Mouse (Mus musculus) liver, embryonic 16.5 days (tissue): Measurements from ENCODE around the gene Macrod2. TPM values are rescaled to one million over a fixed set of nuclear protein-coding genes. Genes with fewer than 3 reads are reported as not detected.

ENCODE experiments used
- ATAC-seq: fragments of 200-750 bp; cut with Nextera tagmentation; 2 replicates; pipeline ENCODE4 v1.8.0; 2017; ENCODE audit warnings: low read depth, mild to moderate bottlenecking, moderate number of reproducible peaks, moderate library complexity
- H3K27ac ChIP-seq: fragments of 300-500 bp; sonication (generic); 2 replicates; pipeline ENCODE4 v1.5.1; 2014; ENCODE audit warnings: mild to moderate bottlenecking, low read length
- H3K27me3 ChIP-seq: fragments of 300-500 bp; sonication (generic); 2 replicates; pipeline ENCODE4 v1.6.1; 2014; ENCODE audit warnings: low read depth, low read length, mixed read lengths; ENCODE audit not compliant: control insufficient read depth, insufficient read depth
- H3K36me3 ChIP-seq: fragments of 300-500 bp; sonication (generic); 2 replicates; pipeline ENCODE4 v1.6.1; 2014; ENCODE audit warnings: mild to moderate bottlenecking; ENCODE audit not compliant: control insufficient read depth, insufficient read depth
- H3K4me1 ChIP-seq: fragments of 300-500 bp; sonication (generic); 2 replicates; pipeline ENCODE4 v1.6.1; 2014; ENCODE audit warnings: low read depth, low read length, mixed read lengths; ENCODE audit not compliant: control insufficient read depth
- H3K4me2 ChIP-seq: fragments of 300-500 bp; sonication (generic); 2 replicates; pipeline ENCODE4 v1.6.1; 2014; ENCODE audit warnings: low read depth, low read length, mixed read lengths
- H3K4me3 ChIP-seq: fragments of 300-500 bp; sonication (generic); 2 replicates; pipeline ENCODE4 v1.5.1; 2014; ENCODE audit warnings: low read depth, mild to moderate bottlenecking, low read length
- H3K9ac ChIP-seq: fragments of 300-500 bp; sonication (generic); 2 replicates; pipeline ENCODE4 v1.6.1; 2014; ENCODE audit warnings: low read depth, low read length
- H3K9me3 ChIP-seq: fragments of 300-500 bp; sonication (generic); replicated peaks from 2 replicates; pipeline ENCODE4 v1.6.1; 2016; ENCODE audit warnings: low read length; ENCODE audit not compliant: control insufficient read depth
- WGBS: fragments of 180-500 bp; shearing (Covaris S2); extraction: QIAGEN DNeasy Blood & Tissue Kit; methylation state at CpG from one replicate; pipeline ENCODE4 v1.1.7; 2014; ENCODE audit not compliant: insufficient replicate concordance; 5-methylcytosine and 5-hydroxymethylcytosine counted together
- polyA plus RNA-seq: library from polyadenylated mRNA; unstranded; fragments of >200 nt; fragmentation: Nextera tagmentation; extraction: Ambion mirVana; gene quantifications from 2 replicates; pipeline ENCODE4 v1.2.1, GENCODE M21; 2015

The Macrod2 gene
- polyA plus RNA-seq, 1 experiment from 2014 or later, result 5.5 TPM

DNA sequence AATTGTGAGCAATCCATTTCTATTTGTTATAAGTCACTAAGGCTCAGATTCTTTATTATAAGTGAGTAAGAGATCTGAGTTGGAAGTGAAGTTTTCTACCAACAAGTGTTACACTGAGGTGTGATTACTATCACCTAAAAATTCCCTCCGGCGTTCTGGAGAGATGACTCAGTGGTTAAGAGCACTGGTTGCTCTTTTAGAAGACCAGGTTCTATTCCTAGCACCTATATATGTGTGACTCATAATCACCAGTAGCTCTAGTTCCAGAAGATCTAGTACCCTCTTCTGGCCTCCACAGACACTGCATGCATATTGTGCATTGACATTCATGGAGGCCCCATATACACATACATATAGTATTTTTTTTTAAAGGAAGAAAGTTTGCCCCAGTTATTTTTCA, 80.7 kb downstream of the Macrod2 start:
- H3K4me2 ChIP-seq, result no peak overlapping the region
- no peak for ATAC-seq
- H3K9me3 ChIP-seq, result no peaks in the 10 kb centered on the region
- H3K27ac ChIP-seq, result no peak overlapping the region
- H3K9ac ChIP-seq, result no peak overlapping the region
- H3K27me3 ChIP-seq, result no peaks in the 10 kb centered on the region
- H3K36me3 ChIP-seq, result no peaks in the 10 kb centered on the region
- H3K4me1 ChIP-seq, result no peaks in the 10 kb centered on the region
- 64% methylated on average over 2 of the region's 2 CpGs for WGBS
- no peak overlapping the region for H3K4me3 ChIP-seq

DNA sequence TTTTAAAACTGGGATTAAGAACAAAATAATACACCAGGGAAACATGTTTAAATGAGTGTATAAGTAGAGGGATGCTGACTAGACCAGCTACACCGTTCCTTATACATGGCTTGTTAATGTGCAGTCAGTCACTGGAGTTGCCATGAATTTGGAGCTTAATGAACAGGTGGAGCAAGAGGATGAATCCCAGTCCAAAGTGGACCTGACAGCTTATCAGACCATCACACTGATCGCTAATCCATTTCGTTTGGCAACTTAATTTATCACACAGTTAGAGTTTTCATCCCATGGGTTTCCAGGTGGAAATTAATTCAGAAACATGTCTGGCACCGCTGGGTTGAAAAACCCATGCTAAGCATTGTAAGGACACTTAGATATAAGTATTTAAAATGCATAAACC, 81.8 kb downstream of the Macrod2 start:
- Histone ChIP-seq H3K4me1 (no peaks in the 10 kb centered on the region), H3K4me2 (no peak overlapping the region), H3K4me3 (no peak overlapping the region), H3K27ac (no peak overlapping the region), H3K27me3 (no peaks in the 10 kb centered on the region), H3K9me3 (no peaks in the 10 kb centered on the region), H3K36me3 (no peaks in the 10 kb centered on the region), H3K9ac (no peak overlapping the region)
- WGBS, result 65% methylated on average over 4 of the region's 4 CpGs
- ATAC-seq, result no peak

DNA sequence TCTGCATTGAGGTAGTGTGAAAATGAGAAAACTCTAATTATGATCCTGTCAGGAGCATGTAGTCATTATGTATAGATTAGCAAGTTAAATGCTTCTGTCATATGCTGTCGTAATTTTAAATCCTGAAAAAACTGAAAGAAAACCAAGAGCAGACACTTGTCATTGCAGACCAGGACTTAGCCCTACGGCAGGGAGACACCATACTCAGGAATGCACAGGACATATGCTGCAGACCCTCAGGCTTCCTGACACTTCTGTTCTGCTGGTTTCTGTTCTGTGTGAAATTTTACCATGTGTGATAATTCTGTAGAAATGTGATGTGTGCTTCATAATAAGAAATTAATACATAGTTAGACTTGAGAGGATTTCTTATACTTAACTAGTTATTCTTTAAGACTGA, 87.5 kb downstream of the Macrod2 start:
- ATAC-seq, result no peak
- H3K4me2 ChIP-seq, result no peak overlapping the region
- H3K9ac ChIP-seq, result no peak overlapping the region
- no peaks in the 10 kb centered on the region for H3K36me3 ChIP-seq
- WGBS, result 66% methylated on average over 2 of the region's 2 CpGs
- H3K4me3 ChIP-seq, result no peak overlapping the region
- H3K27me3 ChIP-seq, result no peaks in the 10 kb centered on the region
- H3K27ac ChIP-seq, result no peak overlapping the region
- no peaks in the 10 kb centered on the region for H3K4me1 ChIP-seq
- no peaks in the 10 kb centered on the region for H3K9me3 ChIP-seq

DNA sequence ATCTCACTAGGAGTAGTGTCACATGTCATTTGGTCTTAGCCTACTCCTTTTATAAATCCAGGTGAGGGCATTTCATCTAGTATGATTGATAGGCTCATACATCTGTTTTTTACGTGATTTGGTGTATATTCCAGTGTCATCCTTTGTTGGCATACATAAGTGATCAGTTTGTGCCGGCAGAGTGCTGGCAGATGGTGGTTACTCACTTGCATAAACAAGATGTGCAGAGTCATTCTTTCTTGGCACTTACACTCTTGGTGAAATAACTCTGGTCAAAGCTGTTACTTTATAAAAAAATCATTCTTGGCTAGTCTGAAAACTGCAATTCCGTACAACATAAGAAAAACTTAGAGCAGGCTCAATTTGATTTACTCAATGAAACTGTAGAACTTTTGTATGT, 102.6 kb downstream of the Macrod2 start:
- Histone ChIP-seq H3K27ac (no peak overlapping the region), H3K4me3 (no peak overlapping the region), H3K27me3 (no peaks in the 10 kb centered on the region), H3K9me3 (no peaks in the 10 kb centered on the region), H3K4me1 (no peaks in the 10 kb centered on the region), H3K4me2 (no peak overlapping the region), H3K36me3 (no peaks in the 10 kb centered on the region), H3K9ac (no peak overlapping the region)
- ATAC-seq, result no peak
- 56% methylated on average over 3 of the region's 3 CpGs for WGBS

DNA sequence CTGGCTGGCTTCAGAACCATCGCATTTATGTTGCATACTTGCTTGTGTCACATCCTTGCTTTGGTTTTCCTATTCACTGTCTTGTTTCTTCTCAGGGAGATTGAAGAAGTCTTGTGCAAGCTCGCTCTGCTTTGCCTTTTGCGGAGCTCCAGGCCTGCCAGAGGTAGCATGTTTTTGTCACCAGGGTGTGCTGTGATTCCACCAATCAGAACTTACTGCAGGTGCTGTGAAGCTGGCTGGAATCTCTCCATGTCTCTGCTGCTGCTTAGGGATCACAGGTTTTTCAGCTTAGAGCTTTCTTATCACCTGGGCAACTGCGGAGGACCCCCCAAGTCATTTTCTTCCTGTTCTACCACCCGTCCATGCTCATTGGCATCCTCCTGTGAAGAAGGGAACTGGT, 105.8 kb downstream of the Macrod2 start:
- H3K4me1 ChIP-seq, result no peaks in the 10 kb centered on the region
- WGBS, result 36% methylated on average over 5 of the region's 5 CpGs
- ATAC-seq, result no peak
- H3K9ac ChIP-seq, result no peak overlapping the region
- H3K9me3 ChIP-seq, result no peaks in the 10 kb centered on the region
- H3K4me3 ChIP-seq, result no peak overlapping the region
- H3K27me3 ChIP-seq, result no peaks in the 10 kb centered on the region
- H3K4me2 ChIP-seq, result no peak overlapping the region
- no peaks in the 10 kb centered on the region for H3K36me3 ChIP-seq
- H3K27ac ChIP-seq, result no peak overlapping the region

DNA sequence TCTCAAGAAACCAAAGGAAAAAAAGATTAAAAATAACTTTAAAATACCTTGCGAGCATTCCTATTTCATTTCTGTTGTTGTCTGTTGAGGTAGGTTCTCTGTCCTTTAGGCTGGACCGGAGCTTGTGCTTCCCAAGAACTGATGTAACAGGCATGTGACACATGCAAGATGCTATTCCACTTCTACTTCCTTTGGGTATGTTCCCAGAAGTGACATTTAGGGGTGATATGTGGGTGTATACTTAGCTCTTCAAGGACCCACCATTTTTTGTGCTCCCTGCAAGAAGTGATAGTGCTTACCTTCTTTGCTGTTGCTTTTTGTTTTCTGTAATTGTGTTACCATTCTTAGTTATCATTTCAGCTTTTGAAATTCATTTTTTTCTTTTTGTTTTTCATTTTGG, 126.4 kb downstream of the Macrod2 start:
- H3K9me3 ChIP-seq, result no peaks in the 10 kb centered on the region
- H3K9ac ChIP-seq, result no peak overlapping the region
- 69% methylated on average over 2 of the region's 2 CpGs for WGBS
- H3K4me2 ChIP-seq, result no peak overlapping the region
- no peaks in the 10 kb centered on the region for H3K36me3 ChIP-seq
- H3K27ac ChIP-seq, result no peak overlapping the region
- ATAC-seq, result no peak
- no peak overlapping the region for H3K4me3 ChIP-seq
- no peaks in the 10 kb centered on the region for H3K27me3 ChIP-seq
- H3K4me1 ChIP-seq, result no peaks in the 10 kb centered on the region

DNA sequence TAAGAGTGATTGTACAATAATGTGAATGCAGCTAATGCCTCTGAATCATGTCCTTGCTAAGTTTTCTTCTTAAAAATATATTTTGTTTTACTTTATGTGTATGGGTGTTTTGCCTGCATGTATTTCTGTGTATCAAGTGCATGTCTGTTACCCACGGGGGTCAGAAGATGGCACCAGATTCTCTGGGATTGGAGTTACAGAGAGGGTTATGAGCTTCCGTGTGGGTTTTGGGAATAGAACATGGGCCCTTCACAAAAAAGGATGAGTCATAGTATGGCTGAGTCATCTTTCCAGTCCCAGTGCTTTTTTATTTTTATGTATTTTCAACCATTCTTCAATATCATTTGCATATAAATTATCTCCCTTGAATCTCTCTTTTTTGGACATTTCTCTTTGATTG, 135.1 kb downstream of the Macrod2 start:
- Histone ChIP-seq H3K9ac (no peak overlapping the region), H3K4me3 (no peak overlapping the region), H3K27ac (no peak overlapping the region), H3K36me3 (no peaks in the 10 kb centered on the region), H3K4me1 (no peaks in the 10 kb centered on the region), H3K4me2 (no peak overlapping the region), H3K27me3 (no peaks in the 10 kb centered on the region), H3K9me3 (no peaks in the 10 kb centered on the region)
- 40% methylated on average over 2 of the region's 2 CpGs for WGBS
- ATAC-seq, result no peak

DNA sequence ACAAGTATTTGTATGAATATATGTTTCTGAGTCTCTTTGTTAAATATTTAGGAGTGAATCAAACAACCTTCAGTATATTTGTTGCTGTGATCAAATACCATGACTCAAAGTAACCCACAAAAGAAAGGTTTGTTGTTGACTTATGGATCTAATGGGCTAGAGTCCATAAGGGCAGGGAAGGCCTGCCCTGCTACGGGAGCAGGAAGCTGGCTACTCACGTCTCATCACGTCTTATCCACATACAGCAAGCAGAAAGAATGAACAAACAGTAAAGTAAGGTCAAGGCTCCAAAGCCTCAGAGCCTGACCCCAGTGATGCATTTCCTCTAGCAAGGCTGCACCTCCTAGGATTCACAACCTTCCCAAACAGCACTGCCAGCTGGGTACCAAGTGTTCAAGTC, 136.9 kb downstream of the Macrod2 start:
- no peak for ATAC-seq
- Histone ChIP-seq H3K4me3 (no peak overlapping the region), H3K9me3 (no peaks in the 10 kb centered on the region), H3K36me3 (no peaks in the 10 kb centered on the region), H3K4me1 (no peaks in the 10 kb centered on the region), H3K27me3 (no peaks in the 10 kb centered on the region), H3K27ac (no peak overlapping the region), H3K9ac (no peak overlapping the region), H3K4me2 (no peak overlapping the region)
- WGBS, result 41% methylated on average over 3 of the region's 3 CpGs

DNA sequence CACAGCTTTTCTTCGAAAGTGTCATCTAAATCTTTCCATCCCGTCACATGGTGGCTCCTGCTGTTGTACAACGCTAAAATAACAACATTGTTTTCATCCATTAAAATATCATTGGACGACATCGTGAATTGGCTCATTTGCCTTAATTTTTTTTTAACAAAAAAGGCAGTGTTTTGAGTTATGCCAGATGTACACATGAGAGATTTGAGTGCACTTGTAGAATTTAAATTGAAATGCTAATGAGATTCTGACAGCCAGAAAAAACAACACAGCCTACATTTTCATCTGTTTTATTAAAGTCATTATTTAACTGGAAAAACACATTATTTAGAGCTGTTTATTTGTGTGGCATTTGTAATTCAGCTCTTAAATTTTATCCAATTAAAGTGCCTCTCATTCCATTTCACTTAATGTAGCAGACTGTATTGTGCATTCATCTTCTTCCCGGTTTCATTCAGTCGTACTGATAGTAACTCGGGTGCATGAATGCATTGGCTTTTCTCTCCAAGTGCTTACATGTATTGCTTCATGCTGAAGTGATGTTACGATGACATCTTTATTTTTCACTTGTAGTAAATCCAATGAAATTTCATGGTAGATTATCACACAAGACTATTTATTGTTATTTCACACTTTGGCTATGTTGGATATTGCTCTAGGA, 137.9 kb downstream of the Macrod2 start:
- no peaks in the 10 kb centered on the region for H3K4me1 ChIP-seq
- H3K9me3 ChIP-seq, result no peaks in the 10 kb centered on the region
- no peaks in the 10 kb centered on the region for H3K36me3 ChIP-seq
- H3K4me2 ChIP-seq, result no peak overlapping the region
- H3K27ac ChIP-seq, result no peak overlapping the region
- no peak overlapping the region for H3K9ac ChIP-seq
- H3K4me3 ChIP-seq, result no peak overlapping the region
- no peaks in the 10 kb centered on the region for H3K27me3 ChIP-seq
- 68% methylated on average over 9 of the region's 9 CpGs for WGBS
- no peak for ATAC-seq
